Mouse (Mus musculus) C2C12 (cell line): Measurements from ENCODE around the gene Espl1. TPM values are rescaled to one million over a fixed set of nuclear protein-coding genes. Genes with fewer than 3 reads are reported as not detected.
"Not testable (repeated sequence)": the region's sequence is repeated elsewhere in the genome, so short reads cannot be mapped to it uniquely, and the experiment has no call there.

Experiments used
- H3K27me3 ChIP-seq: one replicate; pipeline ENCODE4 v1.6.1; 2011; ENCODE audit not compliant: control insufficient read depth, insufficient read depth, insufficient read length
- H3K36me3 ChIP-seq: one replicate; pipeline ENCODE4 v1.6.1; 2011; ENCODE audit not compliant: control insufficient read depth, insufficient read depth
- H3K4me3 ChIP-seq: one replicate; pipeline ENCODE4 v1.5.1; 2011; ENCODE audit warnings: mild to moderate bottlenecking, control low read depth; ENCODE audit not compliant: poor library complexity, insufficient read depth, severe bottlenecking
- H3K79me2 ChIP-seq: one replicate; pipeline ENCODE4 v1.6.1; 2011; ENCODE audit not compliant: control insufficient read depth, insufficient read depth
- H3K79me3 ChIP-seq: one replicate; pipeline ENCODE4 v1.6.1; 2011; ENCODE audit warnings: low read depth, control low read depth
- H3ac ChIP-seq: one replicate; pipeline ENCODE3; 2011; ENCODE audit warnings: low read depth; ENCODE audit not compliant: control insufficient read depth, insufficient read length
- CEBPB ChIP-seq: IDR thresholded peaks from one replicate; pipeline ENCODE4 v1.6.1; 2011; ENCODE audit warnings: low read depth, mild to moderate bottlenecking, control low read depth, moderate library complexity
- CTCF ChIP-seq: IDR thresholded peaks from one replicate; pipeline ENCODE4 v1.5.1; 2011; ENCODE audit not compliant: control insufficient read depth, insufficient read depth, insufficient read length
- FOSL1 ChIP-seq: IDR thresholded peaks from one replicate; pipeline ENCODE4 v1.8.0; 2011; ENCODE audit warnings: mild to moderate bottlenecking, low read length; ENCODE audit not compliant: poor library complexity, insufficient read depth, severe bottlenecking
- MAX ChIP-seq: IDR thresholded peaks from one replicate; pipeline ENCODE4 v1.6.1; 2011; ENCODE audit warnings: mild to moderate bottlenecking, control low read depth
- MYOD1 ChIP-seq: IDR thresholded peaks from one replicate; pipeline ENCODE4 v1.6.1; 2011; ENCODE audit warnings: low read depth; ENCODE audit not compliant: control insufficient read depth, insufficient read length
- MYOG ChIP-seq: IDR thresholded peaks from one replicate; pipeline ENCODE4 v1.6.1; 2011; ENCODE audit not compliant: control insufficient read depth, insufficient read length; ENCODE audit errors: extremely low read depth
- USF1 ChIP-seq: IDR thresholded peaks from one replicate; pipeline ENCODE4 v1.6.1; 2011; ENCODE audit warnings: low read depth, mild to moderate bottlenecking, control low read depth, moderate library complexity
- polyA plus RNA-seq: library from polyadenylated mRNA; unstranded; fragments of >200 nt; fragmentation: generic; extraction: Trizol; gene quantifications from one replicate; pipeline ENCODE4 v1.2.1, GENCODE M21; 2012; ENCODE audit warnings: missing spikeins

Espl1 gene
- polyA plus RNA-seq, 1 experiment, result 47.0 TPM

GRCm38 (mm10) chr15:102335925-102336324 is 39.9 kb downstream of the Espl1 start:
- Histone ChIP-seq H3K79me2 (peaks cover 31% of the 10 kb centered on the region), H3K79me3 (peaks cover 25% of the 10 kb centered on the region), H3K36me3 (peaks cover 80% of the 10 kb centered on the region)
- H3K4me3 ChIP-seq, H3K27me3 ChIP-seq, H3ac ChIP-seq: not testable (repeated sequence)
- TF ChIP-seq MAX, result peak; percentile 18

- H3K4me3 ChIP-seq, result no peak overlapping the region
- peaks cover 23% of the 10 kb centered on the region for H3K79me3 ChIP-seq
- TF ChIP-seq FOSL1 (no peak), USF1 (no peak), MYOD1 (no peak), MAX (no peak), CEBPB (no peak), CTCF (no peak), MYOG (no peak)
- no peak overlapping the region for H3ac ChIP-seq
- no peaks in the 10 kb centered on the region for H3K27me3 ChIP-seq
- peaks cover 27% of the 10 kb centered on the region for H3K79me2 ChIP-seq
- peaks cover 90% of the 10 kb centered on the region for H3K36me3 ChIP-seq
Measured at GRCm38 (mm10) chr15:102336946-102337345, 40.9 kb downstream of the Espl1 start.

GRCm38 (mm10) chr15:102339612-102340011 is 43.5 kb downstream of the Espl1 start:
- H3K36me3 ChIP-seq, result peaks cover 92% of the 10 kb centered on the region

GRCm38 (mm10) chr15:102341580-102341979 is 45.5 kb downstream of the Espl1 start:
- Histone ChIP-seq H3K79me2 (peaks cover 14% of the 10 kb centered on the region), H3K27me3 (no peaks in the 10 kb centered on the region), H3K36me3 (peaks cover 98% of the 10 kb centered on the region), H3K79me3 (peaks cover 4% of the 10 kb centered on the region), H3ac (no peak overlapping the region), H3K4me3 (no peak overlapping the region)
- TF ChIP-seq CTCF (peak; percentile 51), MYOD1 (no peak), CEBPB (no peak), MAX (peak; percentile 66)

More at GRCm38 (mm10) chr15:102339612-102340011, 43.5 kb downstream of the Espl1 start:
- H3K4me3 ChIP-seq, result no peak overlapping the region
- no peaks in the 10 kb centered on the region for H3K79me2 ChIP-seq
- H3K79me3 ChIP-seq, result no peaks in the 10 kb centered on the region
- no peaks in the 10 kb centered on the region for H3K27me3 ChIP-seq
- no peak overlapping the region for H3ac ChIP-seq
- TF ChIP-seq CTCF (no peak), USF1 (no peak), MYOD1 (no peak), FOSL1 (no peak), MAX (no peak), MYOG (no peak)

GRCm38 (mm10) chr15:102344490-102344889 is 48.4 kb downstream of the Espl1 start:
- Histone ChIP-seq H3K36me3 (peaks cover 89% of the 10 kb centered on the region), H3K27me3 (no peaks in the 10 kb centered on the region), H3K4me3 (no peak overlapping the region), H3ac (no peak overlapping the region), H3K79me3 (peaks cover 11% of the 10 kb centered on the region), H3K79me2 (peaks cover 36% of the 10 kb centered on the region)
- no peak for TF ChIP-seq USF1
- no peak for TF ChIP-seq MYOD1
- TF ChIP-seq CTCF, result no peak
- no peak for TF ChIP-seq FOSL1
- TF ChIP-seq MYOG, result no peak
- TF ChIP-seq CEBPB, result no peak
- no peak for TF ChIP-seq MAX

- H3K79me2 ChIP-seq, result peaks cover 45% of the 10 kb centered on the region
- peaks cover 19% of the 10 kb centered on the region for H3K79me3 ChIP-seq
- no peak overlapping the region for H3K4me3 ChIP-seq
- H3ac ChIP-seq, result no peak overlapping the region
- no peaks in the 10 kb centered on the region for H3K27me3 ChIP-seq
- peaks cover 71% of the 10 kb centered on the region for H3K36me3 ChIP-seq
- TF ChIP-seq USF1, result no peak
- TF ChIP-seq FOSL1, result no peak
- no peak for TF ChIP-seq CTCF
- no peak for TF ChIP-seq MYOG
- TF ChIP-seq MYOD1, result no peak
- TF ChIP-seq MAX, result no peak
Measured at GRCm38 (mm10) chr15:102346444-102346843, 50.4 kb downstream of the Espl1 start.
